Mouse (Mus musculus) 3134 (cell line): ENCODE data around the gene Gm9857.

Experiments
- DNase-seq: peaks from one replicate; pipeline ENCODE4 v3.0.0-alpha.2; 2011; ENCODE audit warnings: low spot score; ENCODE audit not compliant: insufficient read length; ENCODE audit errors: extremely low read depth

The Gm9857 gene

DNA sequence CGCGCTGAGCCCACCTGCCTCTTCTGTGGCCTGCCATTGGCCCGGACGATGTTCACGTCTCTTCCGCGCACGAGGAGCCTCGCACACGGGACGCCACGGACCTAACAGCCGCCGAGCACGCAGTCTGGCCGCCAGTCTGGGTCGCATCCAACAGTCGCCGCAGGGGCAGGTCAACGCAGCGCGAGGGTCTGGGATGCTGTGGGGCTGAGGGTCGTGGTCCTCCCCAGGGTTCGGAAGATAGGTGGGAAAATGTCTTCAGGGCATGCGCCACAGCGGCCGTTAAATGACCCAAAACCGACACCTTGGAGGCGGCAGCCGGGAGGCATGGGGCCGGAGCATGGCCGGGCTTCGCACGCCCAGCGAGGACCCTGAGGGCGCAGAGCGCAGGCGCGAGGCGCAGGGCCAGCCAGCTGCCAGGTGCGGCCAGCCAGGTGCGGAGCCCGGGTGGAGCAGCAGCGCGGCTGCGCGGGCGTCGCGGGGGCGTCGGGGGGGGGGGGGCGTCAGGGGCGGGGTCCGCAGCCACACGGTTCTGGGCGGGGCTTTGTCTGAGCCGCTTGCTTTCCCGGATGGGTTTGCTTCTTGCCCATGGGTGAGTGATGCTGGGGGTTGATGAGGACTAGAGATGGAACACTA is at the start of gene Gm9857:
TSS of gene Gm9857 (minus strand) at position 445 of the 633 bp plus-strand sequence.
- DNase-seq = no peak

DNA sequence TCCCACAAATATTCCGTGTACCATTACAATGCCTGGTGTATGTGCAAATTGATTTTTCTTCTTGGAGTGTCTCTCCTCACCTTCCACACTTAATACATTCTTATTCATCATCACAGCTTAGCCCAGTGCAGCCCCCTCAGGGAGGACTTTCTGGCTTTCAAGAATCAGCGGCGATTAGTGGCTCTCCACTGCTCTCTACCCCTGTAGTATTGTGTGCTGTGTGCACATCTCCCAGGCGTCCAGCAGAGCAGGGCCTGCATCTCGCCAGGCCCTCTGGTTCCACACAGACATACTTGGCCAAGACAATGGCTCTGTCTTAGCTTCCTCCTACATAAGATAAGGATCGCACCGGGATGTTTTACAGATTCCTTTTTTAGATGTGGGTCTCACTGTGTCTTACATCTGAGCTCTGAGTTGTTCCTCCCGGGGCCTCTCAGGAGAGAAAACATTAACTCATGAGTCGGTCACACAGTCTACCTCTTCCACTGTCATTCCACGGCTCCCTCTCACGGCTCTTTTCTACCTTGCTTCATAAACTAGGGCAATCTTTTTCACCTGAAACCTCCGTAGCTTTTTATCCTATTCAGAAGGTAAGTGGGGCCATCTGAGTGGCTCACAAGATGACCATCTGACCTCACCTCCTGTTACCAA is 46.9 kb upstream of the Gm9857 start:
- DNase-seq = no peak

DNA sequence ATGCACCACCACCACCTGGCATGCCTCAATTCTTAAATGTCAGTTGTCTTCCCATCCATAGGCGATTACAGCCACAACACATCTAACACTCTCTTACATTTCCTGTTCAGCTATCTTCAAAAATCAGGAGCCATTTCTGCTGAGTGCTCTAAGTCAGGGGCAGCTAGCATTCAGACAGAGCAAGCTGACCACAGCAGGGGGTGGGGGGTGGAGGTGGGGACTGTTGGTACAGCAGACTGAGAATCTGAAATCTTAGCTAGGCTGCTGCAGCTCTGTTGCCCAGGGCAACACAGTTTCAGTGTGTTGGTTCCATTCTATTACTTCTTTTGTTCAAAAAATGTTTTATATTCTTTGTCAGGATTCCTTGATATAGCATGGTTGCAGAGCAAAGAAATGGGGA is 46.3 kb upstream of the Gm9857 start:
- DNase-seq = no peak

- DNase-seq = no peak
These were observed 43.7 kb upstream of the Gm9857 start for GRCm38 (mm10) chr3:108983989-108984388.

GRCm38 (mm10) chr3:108981946-108982345 is 41.7 kb upstream of the Gm9857 start:
- no peak for DNase-seq

GRCm38 (mm10) chr3:108977340-108978030 is 37.2 kb upstream of the Gm9857 start:
- no peak for DNase-seq

GRCm38 (mm10) chr3:108974920-108975485 is 34.8 kb upstream of the Gm9857 start:
- no peak for DNase-seq

DNA sequence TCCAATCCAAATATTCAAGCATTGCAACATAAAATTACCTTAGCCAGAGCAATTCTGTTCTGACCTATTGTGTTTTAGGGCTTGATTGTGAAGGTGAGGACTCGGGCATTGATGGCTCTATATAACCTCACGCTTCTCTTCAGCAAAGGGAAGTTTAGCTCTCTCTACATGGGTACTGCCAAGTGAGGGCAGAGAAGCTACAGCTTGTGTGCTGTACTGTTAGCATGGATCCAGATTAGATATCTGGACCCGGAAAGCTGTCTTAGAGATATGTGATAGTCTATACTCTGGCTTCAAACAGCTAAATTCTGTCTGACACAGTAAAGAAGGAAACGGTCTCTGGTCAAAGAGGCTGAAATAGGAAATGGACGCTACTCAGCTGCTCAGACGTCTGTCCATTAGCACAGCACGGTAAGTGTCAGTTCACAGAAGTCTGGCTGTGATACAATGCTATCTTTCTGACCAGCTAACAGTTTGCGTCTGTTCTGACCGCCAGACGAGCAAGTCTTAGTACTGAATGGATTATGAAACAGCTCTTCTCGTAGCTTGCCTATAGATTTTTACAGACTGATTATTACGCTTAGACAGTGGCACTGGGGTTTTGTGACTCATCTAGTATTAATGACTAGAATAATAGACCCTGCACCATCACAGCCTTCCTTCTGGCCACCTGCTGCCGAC is 33.9 kb upstream of the Gm9857 start:
- no peak for DNase-seq

- no peak for DNase-seq
These were observed 25.8 kb upstream of the Gm9857 start for GRCm38 (mm10) chr3:108966051-108966450.

DNA sequence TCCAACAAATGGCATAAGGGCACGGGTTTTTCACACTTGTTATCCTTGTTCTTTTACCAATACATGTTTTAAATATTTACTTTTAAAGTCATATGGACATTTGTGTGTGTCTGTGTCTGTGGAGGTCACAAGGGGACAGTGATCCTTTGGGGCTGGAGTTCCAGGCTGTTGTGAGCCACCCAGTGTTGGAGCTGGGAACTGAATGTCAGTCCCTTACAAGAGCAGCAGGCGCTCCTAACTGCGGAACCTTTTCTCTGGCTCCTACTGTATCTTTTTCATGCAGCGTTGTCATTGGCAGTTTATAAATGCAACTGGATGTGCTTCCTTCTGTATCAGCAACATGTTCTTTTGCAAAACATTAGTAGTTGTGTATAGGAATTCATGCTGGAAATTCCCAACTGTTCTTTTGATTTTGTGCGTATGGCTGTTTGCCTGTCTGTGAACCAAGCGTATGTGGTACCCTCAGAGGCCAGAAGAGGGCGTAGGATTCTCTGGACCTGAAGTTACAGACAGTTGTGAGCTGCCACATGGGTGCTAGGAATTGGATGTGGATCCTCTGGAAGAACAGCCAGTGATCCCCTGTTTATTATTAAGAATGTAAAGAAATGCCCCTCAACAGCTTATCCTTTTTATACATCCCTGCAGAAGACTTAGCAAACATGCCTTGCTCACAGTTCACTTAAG is 24.3 kb upstream of the Gm9857 start:
- DNase-seq = no peak

DNA sequence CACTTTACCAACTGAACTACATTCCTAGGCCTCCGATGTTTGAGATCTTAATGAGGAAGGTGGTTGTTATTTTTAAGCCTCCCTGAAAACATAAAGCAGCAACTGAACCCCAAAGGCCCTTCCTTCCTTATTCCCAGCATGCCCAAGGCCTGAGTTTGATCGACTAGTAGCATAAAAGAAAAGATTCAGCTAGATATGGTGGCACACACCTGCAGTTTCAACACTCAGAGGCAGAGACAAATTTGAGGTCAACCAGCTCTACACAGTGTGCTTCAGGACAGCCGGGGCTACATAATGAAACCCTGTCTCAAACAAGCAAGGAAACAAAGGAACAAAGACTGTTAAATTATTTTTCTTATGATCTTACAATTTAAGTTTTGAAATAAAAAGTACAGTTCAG is 23.5 kb upstream of the Gm9857 start:
- DNase-seq = no peak

DNA sequence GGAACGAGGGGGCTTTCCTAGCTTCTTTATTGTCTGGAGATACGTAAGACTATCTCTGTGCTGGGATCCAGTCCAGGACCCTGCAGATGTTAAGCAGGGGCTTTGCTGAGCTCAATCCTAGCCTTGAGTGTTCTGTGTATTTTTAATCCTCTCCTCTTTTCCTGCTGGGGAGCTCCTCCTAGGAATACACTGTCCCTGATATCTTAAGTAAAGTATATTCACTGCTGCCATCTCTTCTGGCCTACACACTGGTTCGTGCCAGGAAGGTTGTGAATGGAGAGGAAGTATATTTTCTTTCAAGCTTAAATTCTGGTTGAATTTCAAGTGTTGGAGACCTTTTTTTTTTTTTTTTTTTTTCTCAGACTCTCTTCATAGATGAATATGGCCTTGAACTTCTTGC is 23.0 kb upstream of the Gm9857 start:
- DNase-seq = no peak

DNA sequence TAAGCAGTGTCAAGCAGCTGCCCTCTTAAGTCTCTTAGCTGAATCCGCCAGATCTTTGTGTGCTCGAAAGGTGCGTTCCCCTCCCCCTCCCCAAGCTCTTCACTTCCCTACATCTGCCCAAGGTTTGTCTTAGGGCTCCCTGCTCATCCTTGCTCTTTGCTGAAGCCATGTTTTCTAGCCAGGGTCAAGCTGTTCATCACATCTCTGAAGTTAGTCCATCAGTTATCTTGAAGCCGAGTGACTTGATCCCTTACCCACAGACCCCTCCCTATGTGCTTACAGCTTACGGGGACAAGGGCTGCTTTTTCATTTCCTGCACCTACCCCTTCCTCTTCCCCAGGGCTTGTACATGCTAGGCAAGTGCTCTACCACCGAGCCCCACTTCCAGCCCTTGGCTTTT is 21.4 kb upstream of the Gm9857 start:
- DNase-seq = no peak

DNA sequence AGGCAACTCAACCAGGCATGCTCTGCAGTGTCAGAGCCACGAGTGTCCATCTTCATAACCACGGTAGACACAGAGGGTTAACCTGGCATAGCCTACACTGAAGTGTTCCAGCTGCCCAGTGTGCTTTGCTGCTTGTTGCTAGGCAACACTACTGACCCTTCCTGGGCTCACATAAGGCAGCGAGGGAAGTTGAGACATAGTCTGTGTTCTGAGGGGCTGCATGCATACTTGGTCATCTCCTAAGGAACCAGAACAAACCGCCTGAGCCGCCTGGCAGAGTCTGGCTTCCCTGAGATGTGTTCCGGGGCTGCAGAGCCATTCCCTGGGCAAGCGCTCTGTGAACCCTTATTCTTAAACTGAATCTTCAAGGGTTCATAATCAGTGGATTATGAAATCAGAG is 21.0 kb upstream of the Gm9857 start:
- DNase-seq = no peak

- peak; percentile 30 for DNase-seq
These were observed 19.5 kb upstream of the Gm9857 start for GRCm38 (mm10) chr3:108959680-108960295.

- DNase-seq = no peak
These were observed 17.7 kb upstream of the Gm9857 start for GRCm38 (mm10) chr3:108957976-108958375.

- no peak for DNase-seq
These were observed 751 bp upstream of the Gm9857 start for GRCm38 (mm10) chr3:108940996-108941395.

- DNase-seq = no peak
These were observed 672 bp downstream of the Gm9857 start, which contains the start of gene Henmt1 for GRCm38 (mm10) chr3:108939573-108939972. Henmt1 (plus strand) TSS chr3:108939873.

- no peak for DNase-seq
These were observed 1.6 kb downstream of the Gm9857 start for GRCm38 (mm10) chr3:108938691-108939090.

GRCm38 (mm10) chr3:108933557-108933956 is 6.7 kb downstream of the Gm9857 start:
- peak; percentile 37 for DNase-seq
